Mouse (Mus musculus) spleen, adult 10 weeks (tissue): Measurements from ENCODE around the gene C730034F03Rik. TPM values are rescaled to one million over a fixed set of nuclear protein-coding genes. Genes with fewer than 3 reads are reported as not detected.

Experiments
- polyA plus RNA-seq: library from polyadenylated mRNA; stranded (reverse); fragments of 350-450 nt; fragmentation: Illumina TruSeq; extraction: RNeasy Lipid Tissue Mini Kit (QIAGEN cat#74804); gene quantifications from one replicate; pipeline ENCODE4 v1.2.3, GENCODE M21; 2015; ENCODE audit warnings: low replicate concordance; ENCODE audit not compliant: insufficient read depth

C730034F03Rik gene
- 4.1 TPM for polyA plus RNA-seq

GRCm38 (mm10) chr15:89429352-89430221, at the start of gene C730034F03Rik, which contains the start of the genes Gm44502 and Chkb:
Gene C730034F03Rik (plus strand): TSS chr15:89429589.
Gene Gm44502 (minus strand): TSS chr15:89429696.
Gene Chkb (minus strand): TSS chr15:89429908.

GRCm38 (mm10) chr15:89384617-89385016, 44.8 kb upstream of the C730034F03Rik start, which contains the start of gene Klhdc7b:
Gene Klhdc7b (plus strand): TSS chr15:89384917.

GRCm38 (mm10) chr15:89410118-89410517, 19.3 kb upstream of the C730034F03Rik start, which contains the start of gene Syce3:
Gene Syce3 (minus strand): TSS chr15:89410503.

GRCm38 (mm10) chr15:89425711-89426121, 3.7 kb upstream of the C730034F03Rik start, which contains the start of gene Cpt1b:
Gene Cpt1b (minus strand): TSS chr15:89425863.

GRCm38 (mm10) chr15:89453865-89454478, 24.6 kb downstream of the C730034F03Rik start, which contains the start of gene Mapk8ip2:
Gene Mapk8ip2 (plus strand): TSS chr15:89453913.

GRCm38 (mm10) chr15:89477091-89477491, 47.7 kb downstream of the C730034F03Rik start, which contains the start of gene Arsa:
Gene Arsa (minus strand): TSS chr15:89477425.

Other genes with a start within 250 kb of the C730034F03Rik start
- gene Plxnb2, start 248.8 kb upstream of the C730034F03Rik start, polyA plus RNA-seq = 25.2 TPM
- gene Dennd6b, start 233.1 kb upstream of the C730034F03Rik start, polyA plus RNA-seq = 10.5 TPM
- gene Ppp6r2, start 218.0 kb upstream of the C730034F03Rik start, polyA plus RNA-seq = 33.9 TPM
- gene Sbf1, start 114.3 kb upstream of the C730034F03Rik start, polyA plus RNA-seq = 77.3 TPM
- 0.61 TPM for gene Adm2, start 106.9 kb upstream of the C730034F03Rik start, polyA plus RNA-seq
- not detected for gene Miox, start 95.2 kb upstream of the C730034F03Rik start, polyA plus RNA-seq
- 12.4 TPM for gene Lmf2, start 73.9 kb upstream of the C730034F03Rik start, polyA plus RNA-seq
- 70.9 TPM for gene Ncaph2, start 73.9 kb upstream of the C730034F03Rik start, polyA plus RNA-seq
- 4.4 TPM for gene Sco2, start 55.7 kb upstream of the C730034F03Rik start, polyA plus RNA-seq
- gene Tymp, start 52.5 kb upstream of the C730034F03Rik start, polyA plus RNA-seq = not detected
- not detected for gene Odf3b, start 50.3 kb upstream of the C730034F03Rik start, polyA plus RNA-seq
- gene Klhdc7b, start 44.7 kb upstream of the C730034F03Rik start, polyA plus RNA-seq = not detected
- gene Syce3, start 19.1 kb upstream of the C730034F03Rik start, polyA plus RNA-seq = not detected
- gene Cpt1b, start 3.7 kb upstream of the C730034F03Rik start, polyA plus RNA-seq = 2.7 TPM
- not detected for gene Gm44502, start 107 bp downstream of the C730034F03Rik start, polyA plus RNA-seq
- 127 TPM for gene Chkb, start 319 bp downstream of the C730034F03Rik start, polyA plus RNA-seq
- gene Mapk8ip2, start 24.3 kb downstream of the C730034F03Rik start, polyA plus RNA-seq = not detected
- 12.4 TPM for gene Arsa, start 47.8 kb downstream of the C730034F03Rik start, polyA plus RNA-seq
- gene Shank3, start 70.0 kb downstream of the C730034F03Rik start, polyA plus RNA-seq = 8.1 TPM
- gene Acr, start 138.7 kb downstream of the C730034F03Rik start, polyA plus RNA-seq = 0.35 TPM
- gene Rabl2, start 162.3 kb downstream of the C730034F03Rik start, polyA plus RNA-seq = 6.2 TPM